Mouse (Mus musculus) heart, postnatal 0 days (tissue): ENCODE data around the gene Krtap19-1. TPM values are rescaled to one million over a fixed set of nuclear protein-coding genes. Genes with fewer than 3 reads are reported as not detected.

Experiments
- ATAC-seq: fragments of 200-750 bp; cut with Nextera tagmentation; 2 replicates; pipeline ENCODE4 v1.8.0; 2017; ENCODE audit warnings: low read depth, moderate number of reproducible peaks, moderate library complexity; ENCODE audit not compliant: insufficient read depth
- DNase-seq: peaks from one replicate; pipeline ENCODE4 v3.0.0-alpha.2; 2016; ENCODE audit warnings: low spot score
- H3K27ac ChIP-seq: fragments of 300-500 bp; sonication (generic); 2 replicates; pipeline ENCODE4 v1.5.1; 2014; ENCODE audit warnings: low read depth, mild to moderate bottlenecking
- H3K27me3 ChIP-seq: fragments of 300-500 bp; sonication (generic); 2 replicates; pipeline ENCODE4 v1.6.1; 2014; ENCODE audit warnings: low read length, mixed read lengths; ENCODE audit not compliant: control insufficient read depth, insufficient read depth
- H3K36me3 ChIP-seq: fragments of 300-500 bp; sonication (generic); replicated peaks from 2 replicates; pipeline ENCODE4 v1.6.1; 2014; ENCODE audit warnings: low read length, mixed read lengths; ENCODE audit not compliant: control insufficient read depth, insufficient read depth
- H3K4me1 ChIP-seq: fragments of 300-500 bp; sonication (generic); 2 replicates; pipeline ENCODE4 v1.6.1; 2014; ENCODE audit warnings: antibody characterized with exemption; ENCODE audit not compliant: control insufficient read depth, insufficient read depth
- H3K4me2 ChIP-seq: fragments of 300-500 bp; sonication (generic); 2 replicates; pipeline ENCODE4 v1.6.1; 2014; ENCODE audit warnings: low read depth, mild to moderate bottlenecking, low read length, moderate library complexity
- H3K4me3 ChIP-seq: fragments of 300-500 bp; sonication (generic); 2 replicates; pipeline ENCODE4 v1.5.1; 2014; ENCODE audit warnings: low read depth, low read length
- H3K9ac ChIP-seq: fragments of 300-500 bp; sonication (generic); replicated peaks from 2 replicates; pipeline ENCODE4 v1.6.1; 2014; ENCODE audit warnings: low read depth, low read length, mixed read lengths
- H3K9me3 ChIP-seq: fragments of 300-500 bp; sonication (generic); replicated peaks from 2 replicates; pipeline ENCODE4 v1.6.1; 2016; ENCODE audit warnings: low read length; ENCODE audit not compliant: control insufficient read depth
- CTCF ChIP-seq: IDR thresholded peaks from 2 replicates; pipeline ENCODE4 v1.5.1; 2016; ENCODE audit warnings: antibody characterized with exemption, control low read depth, low read depth
- EP300 ChIP-seq: IDR thresholded peaks from 2 replicates; pipeline ENCODE4 v1.6.1; 2016; ENCODE audit warnings: antibody characterized with exemption, low read depth
- WGBS: fragments of 180-500 bp; shearing (Covaris S2); extraction: QIAGEN DNeasy Blood & Tissue Kit; methylation state at CpG from one replicate; pipeline ENCODE4 v1.1.7; 2014; 5-methylcytosine and 5-hydroxymethylcytosine counted together
- polyA plus RNA-seq: library from polyadenylated mRNA; unstranded; fragments of >200 nt; fragmentation: Nextera tagmentation; extraction: Ambion mirVana; gene quantifications from 2 replicates; pipeline ENCODE4 v1.2.1, GENCODE M21; 2015
- total RNA-seq: library from RNA; depleted of rRNA; stranded (reverse); fragments of >200 nt; gene quantifications from 2 replicates; pipeline ENCODE4 v1.2.3, GENCODE M21; 2014; ENCODE audit warnings: low replicate concordance; rRNA removed

The Krtap19-1 gene
- total and polyA plus RNA-seq, 2 experiments from 2014 or later, result not detected

- H3K4me1 ChIP-seq, result no peaks in the 10 kb centered on the region
- H3K9me3 ChIP-seq, result no peaks in the 10 kb centered on the region
- no peak for DNase-seq
- H3K4me3 ChIP-seq, result no peak overlapping the region
- ATAC-seq, result no peak
- H3K4me2 ChIP-seq, result no peak overlapping the region
- TF ChIP-seq CTCF, result peak; percentile 54
- TF ChIP-seq EP300, result no peak
- no peak overlapping the region for H3K9ac ChIP-seq
- H3K27me3 ChIP-seq, result no peaks in the 10 kb centered on the region
- no peaks in the 10 kb centered on the region for H3K36me3 ChIP-seq
- WGBS, result 71% methylated on average over 3 of the region's 3 CpGs
- H3K27ac ChIP-seq, result no peak overlapping the region
Measured at GRCm38 (mm10) chr16:88823736-88824135, 45.5 kb downstream of the Krtap19-1 start.

- no peaks in the 10 kb centered on the region for H3K9me3 ChIP-seq
- no peak within 1 kb of the TSS for H3K9ac ChIP-seq
- no peaks in the 10 kb centered on the region for H3K27me3 ChIP-seq
- TF ChIP-seq CTCF (no peak), EP300 (no peak)
- no peak within 1 kb of the TSS for H3K4me3 ChIP-seq
- ATAC-seq (no peak), DNase-seq (no peak)
- H3K4me1 ChIP-seq, result no peaks in the 10 kb centered on the region
- no peaks in the 10 kb centered on the region for H3K36me3 ChIP-seq
- WGBS, result 64% methylated on average over 3 of the region's 3 CpGs
- no peak within 1 kb of the TSS for H3K4me2 ChIP-seq
- H3K27ac ChIP-seq, result no peak within 1 kb of the TSS
Measured at GRCm38 (mm10) chr16:88820066-88820465, 49.1 kb downstream of the Krtap19-1 start, which contains the start of gene Krtap15. Krtap15 (plus strand) TSS chr16:88820215.

Other genes starting within 250 kb of the Krtap19-1 start
- not detected in 2 replicates for gene 2310079G19Rik, start 241.7 kb downstream of the Krtap19-1 start, total RNA-seq
- not detected in 2 replicates for gene 2310079G19Rik, start 241.7 kb downstream of the Krtap19-1 start, polyA plus RNA-seq
- gene Krtap26-1, start 221.6 kb downstream of the Krtap19-1 start, total RNA-seq, result not detected in 2 replicates
- not detected in 2 replicates for gene Krtap26-1, start 221.6 kb downstream of the Krtap19-1 start, polyA plus RNA-seq
- not detected in 2 replicates for gene Krtap27-1, start 197.7 kb downstream of the Krtap19-1 start, total RNA-seq
- not detected in 2 replicates for gene Krtap27-1, start 197.7 kb downstream of the Krtap19-1 start, polyA plus RNA-seq
- gene 2310061N02Rik, start 161.4 kb downstream of the Krtap19-1 start, total RNA-seq, result not detected in 2 replicates
- not detected in 2 replicates for gene 2310061N02Rik, start 161.4 kb downstream of the Krtap19-1 start, polyA plus RNA-seq
- gene Krtap13-1, start 140.5 kb downstream of the Krtap19-1 start, total RNA-seq, result not detected in 2 replicates
- gene Krtap13-1, start 140.5 kb downstream of the Krtap19-1 start, polyA plus RNA-seq, result not detected in 2 replicates
- gene Krtap13, start 117.8 kb downstream of the Krtap19-1 start, total RNA-seq, result not detected in 2 replicates
- gene Krtap13, start 117.8 kb downstream of the Krtap19-1 start, polyA plus RNA-seq, result not detected in 2 replicates
- not detected in 2 replicates for gene 2310034C09Rik, start 110.6 kb downstream of the Krtap19-1 start, total RNA-seq
- not detected in 2 replicates for gene 2310034C09Rik, start 110.6 kb downstream of the Krtap19-1 start, polyA plus RNA-seq
- gene 2310057N15Rik, start 95.2 kb downstream of the Krtap19-1 start, total RNA-seq, result not detected in 2 replicates
- not detected in 2 replicates for gene 2310057N15Rik, start 95.2 kb downstream of the Krtap19-1 start, polyA plus RNA-seq
- gene Gm5965, start 91.5 kb downstream of the Krtap19-1 start, total RNA-seq, result not detected in 2 replicates
- gene Gm5965, start 91.5 kb downstream of the Krtap19-1 start, polyA plus RNA-seq, result not detected in 2 replicates
- not detected in 2 replicates for gene Gm20741, start 57.2 kb downstream of the Krtap19-1 start, total RNA-seq
- gene Gm20741, start 57.2 kb downstream of the Krtap19-1 start, polyA plus RNA-seq, result not detected in 2 replicates
- gene Krtap15, start 49.2 kb downstream of the Krtap19-1 start, total RNA-seq, result not detected in 2 replicates
- not detected in 2 replicates for gene Krtap15, start 49.2 kb downstream of the Krtap19-1 start, polyA plus RNA-seq
- not detected in 2 replicates for gene Krtap14, start 43.3 kb downstream of the Krtap19-1 start, total RNA-seq
- gene Krtap14, start 43.3 kb downstream of the Krtap19-1 start, polyA plus RNA-seq, result not detected in 2 replicates
- gene Krtap19-2, start 4.9 kb upstream of the Krtap19-1 start, total RNA-seq, result not detected in 2 replicates
- gene Krtap19-2, start 4.9 kb upstream of the Krtap19-1 start, polyA plus RNA-seq, result not detected in 2 replicates
- gene Krtap19-3, start 8.6 kb upstream of the Krtap19-1 start, total RNA-seq, result not detected in 2 replicates
- gene Krtap19-3, start 8.6 kb upstream of the Krtap19-1 start, polyA plus RNA-seq, result not detected in 2 replicates
- not detected in 2 replicates for gene Krtap19-4, start 15.7 kb upstream of the Krtap19-1 start, total RNA-seq
- not detected in 2 replicates for gene Krtap19-4, start 15.7 kb upstream of the Krtap19-1 start, polyA plus RNA-seq
- gene Krtap19-5, start 27.0 kb upstream of the Krtap19-1 start, total RNA-seq, result not detected in 2 replicates
- gene Krtap19-5, start 27.0 kb upstream of the Krtap19-1 start, polyA plus RNA-seq, result not detected in 2 replicates
- not detected in 2 replicates for gene Krtap19-9b, start 62.9 kb upstream of the Krtap19-1 start, total RNA-seq
- not detected in 2 replicates for gene Krtap19-9b, start 62.9 kb upstream of the Krtap19-1 start, polyA plus RNA-seq
- gene Krtap16-3, start 93.5 kb upstream of the Krtap19-1 start, total RNA-seq, result not detected in 2 replicates
- not detected in 2 replicates for gene Krtap16-3, start 93.5 kb upstream of the Krtap19-1 start, polyA plus RNA-seq
- not detected in 2 replicates for gene Krtap22-2, start 141.3 kb upstream of the Krtap19-1 start, total RNA-seq
- gene Krtap22-2, start 141.3 kb upstream of the Krtap19-1 start, polyA plus RNA-seq, result not detected in 2 replicates
- gene Gm10229, start 145.9 kb upstream of the Krtap19-1 start, total RNA-seq, result not detected in 2 replicates
- not detected in 2 replicates for gene Gm10229, start 145.9 kb upstream of the Krtap19-1 start, polyA plus RNA-seq
- gene Krtap6-1, start 162.3 kb upstream of the Krtap19-1 start, total RNA-seq, result not detected in 2 replicates
- gene Krtap6-1, start 162.3 kb upstream of the Krtap19-1 start, polyA plus RNA-seq, result not detected in 2 replicates
- not detected in 2 replicates for gene Gm10228, start 172.1 kb upstream of the Krtap19-1 start, total RNA-seq
- gene Gm10228, start 172.1 kb upstream of the Krtap19-1 start, polyA plus RNA-seq, result not detected in 2 replicates
- gene Krtap6-5, start 178.5 kb upstream of the Krtap19-1 start, total RNA-seq, result not detected in 2 replicates
- not detected in 2 replicates for gene Krtap6-5, start 178.5 kb upstream of the Krtap19-1 start, polyA plus RNA-seq
- not detected in 2 replicates for gene 1110025L11Rik, start 194.6 kb upstream of the Krtap19-1 start, total RNA-seq
- gene 1110025L11Rik, start 194.6 kb upstream of the Krtap19-1 start, polyA plus RNA-seq, result not detected in 2 replicates
- gene Krtap6-3, start 214.6 kb upstream of the Krtap19-1 start, total RNA-seq, result not detected in 2 replicates
- gene Krtap6-3, start 214.6 kb upstream of the Krtap19-1 start, polyA plus RNA-seq, result not detected in 2 replicates